Mouse (Mus musculus) hindlimb bud, embryonic 11.5 days (tissue): ENCODE data around the gene Ttll5.
A peak's percentile ranks its signal among the peaks of the same experiment; 100 is the strongest.

Source experiments
- DNase-seq: peaks from one replicate; pipeline ENCODE4 v3.0.0-alpha.2; 2012; ENCODE audit warnings: low read depth, low spot score; ENCODE audit errors: extremely low spot score

The Ttll5 gene

DNA sequence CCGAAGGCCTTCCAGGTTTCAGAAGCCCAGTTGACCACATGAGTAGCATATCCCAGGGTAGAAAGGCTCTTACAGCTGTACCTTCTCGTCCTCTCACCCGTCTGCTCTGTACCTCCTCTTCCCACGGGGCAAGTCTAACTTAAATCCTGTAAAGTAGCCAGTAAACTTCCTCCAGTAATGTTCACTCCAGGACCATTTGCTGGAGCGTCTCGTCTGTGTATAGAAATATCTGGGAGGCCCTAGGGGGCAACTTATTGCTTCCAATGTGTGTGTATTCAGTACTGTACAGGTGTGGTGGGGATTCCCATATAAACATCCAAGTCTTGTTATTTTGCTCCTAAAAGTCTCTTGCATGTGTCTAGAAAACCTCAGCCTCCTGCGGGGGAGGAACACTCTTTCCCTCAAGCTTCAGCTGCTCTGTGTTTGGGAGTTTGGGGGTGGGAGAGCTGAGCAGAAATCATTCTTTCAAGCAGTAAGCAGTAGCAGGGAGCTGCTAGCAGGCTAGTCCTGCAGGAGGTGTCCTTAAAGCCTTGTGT lies 176.7 kb downstream of the Ttll5 start:
- DNase-seq: no peak

DNA sequence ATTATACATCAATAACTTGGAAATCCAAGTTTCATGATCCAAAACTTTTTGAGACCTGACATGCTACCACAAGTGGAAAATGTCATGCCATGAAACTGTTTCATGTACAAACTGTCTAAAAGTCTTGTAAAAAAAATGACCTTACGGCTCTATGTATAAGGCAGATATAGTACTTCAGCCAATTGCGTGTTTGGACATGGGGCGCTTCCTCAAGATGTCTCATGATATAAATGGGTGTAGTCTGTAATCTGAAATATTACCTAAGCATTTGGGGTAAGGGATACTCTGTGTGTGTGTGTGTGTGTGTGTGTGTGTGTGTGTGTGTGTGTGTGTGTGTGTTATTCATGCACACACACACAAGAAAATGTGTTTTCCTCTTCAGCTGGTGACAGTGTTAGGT lies 180.2 kb downstream of the Ttll5 start:
- DNase-seq: no peak

DNA sequence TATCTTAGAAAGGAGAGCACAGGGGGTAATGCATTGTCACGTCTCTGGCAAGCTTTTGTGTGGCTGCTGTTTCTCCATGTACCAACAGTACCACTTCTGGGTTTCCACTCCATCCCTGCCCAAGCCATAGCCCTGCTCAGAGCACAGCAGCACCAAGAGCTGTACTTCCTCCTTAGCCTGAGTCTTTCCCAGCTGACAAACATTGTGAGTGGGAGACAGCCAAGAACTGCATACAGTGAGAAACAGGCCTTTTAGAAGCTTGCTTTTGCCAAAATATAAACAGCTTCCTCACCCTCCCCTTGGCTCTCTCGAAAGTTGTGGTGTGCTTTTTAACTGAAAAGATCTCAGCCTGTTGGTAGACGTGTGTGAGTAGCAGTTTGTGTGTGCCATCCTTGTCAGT lies 182.9 kb downstream of the Ttll5 start:
- DNase-seq: no peak

DNA sequence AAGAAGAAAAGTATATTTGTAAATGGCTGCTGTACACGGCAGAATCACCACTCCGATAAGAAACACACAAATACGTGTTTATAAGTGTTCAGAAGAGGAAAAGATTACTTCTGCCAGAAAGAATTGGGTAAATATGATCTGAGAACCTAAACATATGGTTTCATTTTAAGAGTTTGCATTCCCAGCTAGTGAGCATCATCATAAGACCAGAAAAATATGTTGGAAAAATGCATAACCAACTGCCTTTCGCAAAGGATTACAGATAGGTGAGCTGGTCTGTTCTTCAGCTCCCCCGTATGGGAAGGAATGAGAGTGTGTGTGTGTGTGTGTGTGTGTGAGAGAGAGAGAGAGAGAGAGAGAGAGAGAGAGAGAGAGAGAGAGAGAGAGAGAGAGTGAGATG lies 186.2 kb downstream of the Ttll5 start:
- DNase-seq: no peak

DNA sequence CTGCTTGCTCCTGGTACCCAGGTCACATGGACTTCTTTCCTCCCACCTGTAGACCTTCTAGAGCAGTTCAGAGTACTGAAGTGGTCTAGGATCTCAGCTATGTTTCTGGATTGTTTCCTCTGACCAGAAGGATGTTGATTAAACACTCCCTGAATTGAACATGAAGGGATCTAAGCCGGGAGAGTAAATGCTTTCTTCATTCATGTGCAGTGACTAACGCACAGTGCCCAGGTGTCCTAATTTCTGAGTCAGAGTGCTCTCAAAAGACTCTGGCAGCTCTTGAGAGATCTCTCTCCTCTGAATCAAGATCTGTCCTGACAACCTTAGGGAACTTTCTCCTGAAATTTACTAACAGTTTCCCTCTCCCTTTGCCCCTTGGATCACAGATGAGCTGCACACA lies 187.7 kb downstream of the Ttll5 start:
- DNase-seq: no peak

DNA sequence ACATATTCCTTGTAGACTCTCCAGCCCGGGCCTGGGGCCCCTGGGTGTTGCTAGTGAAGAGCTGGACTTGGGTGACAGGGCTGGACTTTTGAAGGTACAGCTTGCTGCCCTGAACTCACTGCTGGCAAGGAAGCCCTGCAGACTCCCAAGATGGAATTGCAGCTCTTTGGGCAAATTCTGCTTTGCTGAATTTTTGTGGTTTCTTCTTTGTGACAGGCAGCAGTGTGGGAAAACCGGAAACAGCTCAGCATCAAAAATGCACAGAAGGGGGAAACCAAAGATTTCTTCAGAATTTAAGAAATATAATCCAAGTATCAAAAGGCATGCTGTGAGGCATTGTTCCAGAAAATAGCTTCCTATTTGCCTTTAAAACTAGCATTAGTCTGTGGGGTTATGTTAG lies 189.7 kb downstream of the Ttll5 start:
- no peak for DNase-seq

DNA sequence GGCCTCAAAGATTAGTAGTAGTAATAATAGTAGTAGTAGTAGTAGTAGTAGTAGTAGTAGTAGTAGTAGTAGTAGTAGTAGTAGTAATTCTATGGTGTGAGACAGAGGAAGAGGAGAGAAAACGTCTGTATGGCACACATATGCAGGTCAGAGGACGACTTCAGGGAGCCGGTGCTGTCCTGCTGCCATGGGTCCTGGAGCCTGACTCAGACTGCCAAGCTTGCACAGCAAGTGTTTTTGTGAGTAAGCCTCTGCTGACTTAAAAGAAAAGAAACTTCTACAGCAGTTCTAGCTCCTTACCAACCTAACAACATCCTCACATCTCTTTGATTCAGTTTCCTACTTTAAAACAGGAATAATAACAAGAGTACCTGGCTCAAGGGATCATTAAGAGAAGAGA lies 190.2 kb downstream of the Ttll5 start:
- DNase-seq: no peak

DNA sequence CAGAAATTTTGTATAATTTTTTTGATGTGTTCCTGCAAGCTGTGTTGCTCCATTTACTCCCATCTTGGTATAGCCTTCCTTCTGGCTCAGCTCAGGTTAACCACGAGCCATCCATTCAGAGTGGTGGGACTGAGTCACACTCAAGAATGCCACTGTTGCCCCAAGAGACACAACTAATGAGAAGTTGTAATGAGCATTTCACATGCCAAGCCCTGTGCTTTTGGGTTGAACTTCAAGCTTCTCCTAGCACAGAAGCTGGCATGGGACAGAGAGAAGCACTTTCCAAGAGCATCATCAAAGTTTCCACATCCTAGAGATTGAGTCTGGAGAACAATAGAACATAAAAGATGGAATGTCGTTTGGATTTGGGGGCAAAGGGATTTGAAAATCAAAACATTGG lies 190.7 kb downstream of the Ttll5 start:
- no peak for DNase-seq

DNA sequence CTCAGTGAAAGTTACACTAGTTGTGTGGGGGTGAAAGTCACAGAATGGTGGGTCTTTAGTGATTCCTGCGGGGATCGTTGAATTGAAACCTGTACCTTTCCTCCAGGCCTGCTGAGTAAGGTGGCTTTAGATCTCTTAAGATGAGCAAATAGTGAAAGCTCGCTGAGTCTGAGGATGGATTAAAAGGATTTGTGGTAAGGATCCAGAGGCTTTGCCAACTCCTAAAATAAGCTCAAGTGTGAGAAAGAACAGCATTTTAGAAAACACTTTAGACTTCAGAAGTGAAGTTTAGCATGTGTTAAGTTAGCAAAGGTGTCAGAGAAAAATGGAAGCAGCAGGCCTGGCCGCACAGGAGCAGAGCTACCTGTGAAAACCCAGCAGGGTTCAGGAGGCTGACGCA lies 192.9 kb downstream of the Ttll5 start:
- DNase-seq: no peak

DNA sequence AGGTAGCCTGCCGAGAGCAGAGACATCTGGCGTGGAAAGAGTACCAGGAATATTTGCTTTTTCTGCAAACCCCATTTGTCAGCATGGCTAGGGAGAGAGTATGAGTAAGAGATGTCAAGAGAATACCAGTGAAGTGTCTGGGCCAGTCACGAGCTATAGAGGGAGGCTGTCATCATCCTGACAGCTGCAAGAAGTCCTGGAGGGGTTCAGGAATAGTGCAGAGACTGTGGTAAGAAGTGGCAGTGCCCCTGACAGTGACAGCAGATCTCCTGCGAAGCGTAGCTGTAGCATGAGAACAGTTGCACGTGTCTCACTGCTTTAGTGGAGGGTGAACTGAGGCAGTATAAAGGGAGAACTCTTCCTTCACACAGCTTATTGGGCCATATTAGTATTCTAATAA lies 197.1 kb downstream of the Ttll5 start:
- DNase-seq: no peak

DNA sequence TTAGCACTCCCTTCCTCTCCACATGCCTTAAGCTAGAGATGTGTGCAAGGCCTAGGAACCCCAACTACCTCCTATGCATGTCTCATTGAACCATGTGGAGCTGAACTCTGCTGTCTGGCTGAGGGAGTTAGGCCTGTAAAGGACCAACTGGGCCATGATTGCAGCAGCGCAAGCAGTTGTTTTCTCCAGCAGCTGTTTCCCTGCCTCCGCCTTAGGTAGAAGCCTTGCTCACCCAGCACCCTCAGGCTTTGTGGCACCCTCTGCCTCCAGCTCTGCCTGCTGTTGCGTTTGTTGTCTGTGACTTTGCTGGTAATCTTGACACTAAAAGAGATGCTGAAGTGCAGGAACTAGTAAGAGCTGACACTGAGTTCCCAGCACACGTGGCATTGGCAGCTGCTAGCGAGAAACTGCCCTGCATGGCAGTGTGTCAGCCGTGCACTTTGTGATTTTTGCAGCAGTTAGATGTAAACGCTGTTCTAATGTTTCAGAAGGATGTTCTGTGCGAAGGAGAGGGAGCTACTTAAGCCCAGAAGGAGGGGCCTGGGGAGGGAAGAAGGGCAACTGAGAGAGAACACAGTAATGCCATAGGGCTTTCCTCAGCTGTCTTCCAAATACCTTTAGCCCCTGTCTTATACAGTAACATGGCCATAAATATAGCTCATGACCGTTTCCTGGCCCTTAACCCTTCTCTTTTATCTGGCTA lies 198.0 kb downstream of the Ttll5 start:
- DNase-seq: no peak

DNA sequence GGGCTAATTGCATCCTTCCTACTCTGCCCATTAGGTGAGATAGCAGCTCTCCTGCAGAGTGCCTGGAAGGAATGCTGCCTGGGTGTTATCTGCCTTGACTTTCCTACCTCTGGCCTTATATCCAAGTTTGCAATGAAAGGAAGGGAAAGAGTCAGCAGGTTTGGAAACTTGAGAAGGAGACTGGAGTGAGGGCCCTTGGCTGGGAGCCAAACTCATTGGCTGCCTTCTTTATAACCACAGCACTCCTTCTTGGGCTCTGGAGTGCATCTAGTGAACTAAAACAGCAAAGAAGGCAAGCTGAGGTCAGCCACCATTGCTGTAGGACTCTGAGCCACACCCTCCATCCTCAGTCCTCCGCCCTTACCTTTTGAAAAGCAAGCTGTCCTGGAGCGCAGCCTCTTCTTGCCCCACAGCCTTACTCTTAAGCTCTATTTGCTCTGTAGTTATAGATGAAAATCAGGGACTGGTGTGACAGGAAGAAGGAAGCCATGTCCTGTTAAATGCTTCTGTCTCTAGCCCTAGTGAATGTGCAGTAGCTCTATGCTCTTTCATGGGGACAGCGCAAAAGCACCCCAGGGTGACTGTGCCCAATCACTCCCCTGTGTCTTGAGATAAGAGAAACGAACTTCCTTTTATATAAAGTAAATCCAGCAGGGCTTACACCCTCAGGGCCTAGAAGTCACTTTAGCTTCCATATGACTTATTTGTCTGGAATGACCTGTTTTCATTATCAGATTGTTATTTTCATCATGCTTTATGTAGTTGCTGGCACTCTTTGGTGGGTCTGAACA lies 198.8 kb downstream of the Ttll5 start:
- DNase-seq: no peak

DNA sequence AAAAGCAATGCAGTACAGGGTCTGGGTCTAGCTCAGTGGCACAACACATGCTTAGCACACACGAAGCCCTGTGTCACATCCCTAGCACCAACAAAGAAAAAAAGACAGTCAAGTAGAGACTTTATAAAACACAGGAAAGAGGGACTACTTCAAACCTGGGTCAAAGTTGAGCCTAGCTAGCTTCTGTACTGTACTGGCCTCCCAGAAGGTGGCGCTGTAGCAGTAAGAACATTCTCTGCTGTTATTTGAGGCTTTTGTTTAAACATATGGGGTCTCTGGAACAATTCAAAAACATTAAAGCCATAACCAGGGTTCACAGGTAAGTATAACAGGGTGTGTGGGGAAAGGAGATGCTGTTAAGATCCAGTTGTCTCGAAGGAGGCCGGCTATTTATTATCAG lies 200.0 kb downstream of the Ttll5 start:
- DNase-seq: no peak

DNA sequence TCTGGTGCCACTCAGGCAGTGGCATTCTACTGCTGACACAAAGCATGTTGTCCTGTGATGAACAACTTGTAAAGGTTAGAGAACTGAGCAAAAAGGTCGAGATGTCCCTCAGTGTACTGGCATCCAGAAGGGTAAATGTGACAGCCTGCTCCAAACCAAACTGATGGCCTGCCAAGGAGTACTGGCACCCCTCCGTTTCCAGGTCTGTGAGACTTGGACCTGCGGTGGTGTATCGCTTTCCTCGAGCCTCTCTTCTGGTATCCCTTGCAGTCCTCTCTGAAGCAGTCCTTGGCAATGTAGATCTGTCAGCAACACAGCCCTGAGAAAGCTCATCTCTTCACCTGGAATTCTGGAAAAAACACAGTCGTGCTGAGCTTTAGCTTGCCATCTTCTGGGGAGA lies 201.0 kb downstream of the Ttll5 start:
- no peak for DNase-seq

DNA sequence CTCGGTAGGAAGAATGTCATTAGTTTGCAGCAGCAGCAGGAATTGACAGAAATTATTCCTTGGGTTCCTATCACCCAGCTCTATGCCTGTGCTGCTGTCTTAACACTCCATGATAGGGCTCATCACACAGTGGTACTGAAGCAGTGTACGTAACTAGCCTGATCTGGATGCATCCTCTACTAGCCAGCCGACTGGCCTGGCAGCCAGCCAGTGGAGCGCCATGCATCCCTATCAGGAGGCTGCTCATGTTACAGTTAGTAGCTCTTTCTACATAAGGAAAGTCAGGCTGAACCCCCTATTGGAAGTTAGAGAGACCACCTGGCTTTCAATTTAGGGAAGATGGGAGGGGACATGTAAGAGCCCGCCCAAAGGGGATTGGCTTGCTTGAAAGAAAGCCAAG lies 202.5 kb downstream of the Ttll5 start:
- no peak for DNase-seq

DNA sequence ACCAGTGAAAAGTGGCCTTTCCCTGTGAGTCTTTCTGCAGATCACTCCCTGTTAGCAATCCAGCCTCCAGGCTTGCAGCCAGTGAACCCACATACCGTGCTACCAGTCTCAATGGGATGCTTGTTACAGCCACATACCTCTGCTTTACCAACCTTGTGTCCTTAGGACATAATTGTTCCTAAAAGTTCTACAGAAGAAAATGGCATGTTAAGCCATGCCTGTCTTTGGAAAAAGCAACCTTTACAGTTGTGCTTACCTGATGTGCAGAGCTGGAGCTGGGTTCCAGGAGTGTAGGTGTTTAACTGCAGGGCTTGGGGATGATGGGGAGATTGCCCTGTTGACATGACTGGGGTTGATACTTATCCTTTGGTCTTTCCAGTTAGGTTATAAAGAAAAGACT lies 203.3 kb downstream of the Ttll5 start:
- no peak for DNase-seq

DNA sequence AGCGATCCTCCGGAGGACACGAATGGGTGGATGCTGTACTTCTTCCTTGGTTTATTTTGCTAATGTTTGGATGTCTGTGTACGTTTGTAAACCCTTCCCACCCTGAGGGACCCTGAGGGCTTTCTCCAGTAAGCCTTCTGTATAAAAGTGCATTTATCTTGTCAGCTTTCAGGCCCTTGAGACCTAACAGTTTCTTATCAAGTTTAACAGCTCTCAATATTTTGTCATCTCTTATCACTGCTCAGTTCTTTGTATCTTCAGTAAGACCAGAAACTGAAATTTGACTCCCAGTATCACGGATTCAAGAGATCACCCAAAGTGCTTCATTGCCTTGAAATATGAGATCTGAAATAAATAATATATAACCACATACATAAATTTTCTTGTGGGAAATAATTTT lies 206.5 kb downstream of the Ttll5 start:
- DNase-seq: no peak

DNA sequence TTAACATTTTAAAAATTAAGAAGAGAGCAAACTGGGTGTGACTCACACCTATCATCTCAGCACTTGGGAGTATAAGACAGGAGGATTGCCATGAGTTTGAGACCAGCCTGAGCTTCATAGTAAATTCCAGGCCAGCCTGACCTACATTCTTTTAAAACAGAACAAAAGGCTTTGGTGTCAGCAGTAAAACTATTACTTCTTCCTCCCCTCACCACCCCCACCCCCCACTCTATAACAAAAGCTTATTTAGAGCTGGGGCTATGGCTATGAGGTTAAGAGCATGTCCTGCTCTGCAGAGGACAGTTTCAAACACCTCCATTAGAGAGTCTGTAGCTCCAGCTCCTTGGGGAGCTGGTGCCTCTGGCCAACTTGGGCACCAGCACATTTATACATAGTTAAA lies 211.1 kb downstream of the Ttll5 start:
- DNase-seq: no peak

DNA sequence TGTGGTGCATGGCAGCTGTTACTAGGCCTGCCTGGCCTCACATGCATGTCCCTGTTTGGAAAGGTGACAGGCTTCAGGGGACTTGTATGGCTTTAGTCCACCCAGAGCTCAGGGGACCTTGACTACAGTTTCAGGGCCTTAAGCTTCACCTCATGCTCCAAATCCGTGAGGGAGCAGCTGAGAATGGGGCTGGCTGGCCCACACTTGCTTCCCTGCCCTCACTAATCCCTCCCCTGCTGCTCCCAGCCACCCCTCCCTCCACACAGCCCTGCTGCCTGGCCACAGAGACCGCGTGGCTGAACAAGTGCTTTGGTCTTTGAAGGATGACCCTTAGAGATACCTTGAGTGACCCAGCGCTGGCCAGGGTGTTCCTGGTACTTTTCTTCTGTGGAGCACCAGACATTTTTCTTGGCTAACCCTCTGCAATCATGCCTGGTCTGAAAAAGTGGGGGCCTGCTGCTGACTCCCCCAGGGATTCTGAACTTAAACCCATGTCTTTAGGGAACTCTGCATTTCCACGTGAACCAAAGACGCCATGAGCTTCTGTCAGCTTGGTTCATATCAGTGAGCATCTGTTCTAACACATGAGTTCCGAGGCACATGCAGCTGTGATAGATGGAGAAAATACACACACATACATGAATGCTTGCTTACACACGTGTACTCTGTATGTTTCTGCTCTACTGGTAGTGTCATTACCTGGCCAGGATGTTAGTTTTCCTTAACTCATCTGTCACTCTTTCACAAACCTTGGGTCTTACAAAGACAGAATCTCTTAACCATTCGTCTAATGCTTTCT lies 212.1 kb downstream of the Ttll5 start:
- no peak for DNase-seq

DNA sequence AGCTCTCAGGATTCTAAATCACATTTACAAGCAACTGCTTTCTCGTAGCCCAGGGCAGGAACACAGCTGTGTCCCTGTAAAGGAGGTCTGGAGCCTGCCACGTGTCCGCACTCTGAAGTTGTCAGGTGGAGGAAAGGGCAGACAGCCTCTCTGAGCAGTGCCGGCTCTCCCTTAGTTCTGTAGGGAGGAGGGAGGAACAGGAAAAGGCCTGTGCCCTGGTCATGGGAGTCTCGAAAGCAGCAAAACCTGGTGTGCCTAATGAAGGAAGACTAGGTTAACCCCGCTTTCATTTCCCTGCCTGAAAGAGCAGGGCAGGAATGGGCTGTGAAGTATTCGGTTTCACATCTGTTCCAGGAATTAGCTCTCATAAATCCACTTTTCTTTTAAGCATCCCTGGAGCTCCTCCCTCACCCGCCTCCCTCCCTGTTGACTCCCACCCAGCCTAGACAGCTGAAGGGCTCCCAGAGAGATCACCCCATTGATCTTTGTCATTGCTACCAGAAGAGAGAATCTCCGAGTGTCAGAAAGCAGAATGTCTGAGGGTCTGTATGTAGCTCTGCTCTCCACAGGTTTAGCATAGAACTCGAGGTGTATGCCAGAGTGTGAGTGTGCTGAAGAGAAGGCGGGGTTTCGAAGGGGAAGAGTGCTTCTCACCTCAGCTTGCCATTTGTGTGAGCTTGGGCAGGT lies 212.9 kb downstream of the Ttll5 start:
- DNase-seq: peak; percentile 79

DNA sequence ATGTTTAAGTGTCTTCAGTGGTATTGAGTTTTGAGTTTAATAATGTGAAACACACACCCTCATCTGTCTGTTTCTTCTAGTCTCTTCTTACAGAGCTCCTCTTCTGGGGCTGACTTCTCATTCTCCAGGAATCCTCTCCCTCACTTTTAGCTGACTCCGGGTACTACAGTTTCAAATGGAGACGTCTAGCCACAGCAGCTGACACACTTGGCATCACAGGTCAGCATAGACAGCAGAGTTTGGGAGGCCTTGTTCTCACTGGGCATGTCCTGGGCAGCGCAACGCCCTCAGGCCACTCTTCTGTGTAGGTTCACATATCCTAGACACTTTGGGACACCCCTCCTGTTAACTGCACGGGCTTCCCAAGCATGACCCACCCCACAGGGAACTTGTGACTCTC lies 214.6 kb downstream of the Ttll5 start:
- no peak for DNase-seq
